Mouse (Mus musculus) adrenal gland, adult 10 weeks (tissue): ENCODE data around the gene Pcgf1. TPM values are rescaled to one million over a fixed set of nuclear protein-coding genes. Genes with fewer than 3 reads are reported as not detected.

Source experiments
- polyA plus RNA-seq: library from polyadenylated mRNA; stranded (reverse); fragments of 350-450 nt; fragmentation: Illumina TruSeq; extraction: RNeasy Lipid Tissue Mini Kit (QIAGEN cat#74804); gene quantifications from one replicate; pipeline ENCODE4 v1.2.3, GENCODE M21; 2014; ENCODE audit warnings: low read depth, low replicate concordance

The Pcgf1 gene
- polyA plus RNA-seq, result 9.9 TPM

GRCm38 (mm10) chr6:83077630-83078323 lies at the start of gene Pcgf1:
Pcgf1 (plus strand) TSS chr6:83077869.

GRCm38 (mm10) chr6:83033249-83034185 lies 44.2 kb upstream of the Pcgf1 start, which contains the start of the genes Dok1 and Loxl3:
Dok1 (minus strand) TSS chr6:83033471.
Loxl3 (plus strand) TSS chr6:83034173.

GRCm38 (mm10) chr6:83054074-83054851 lies 23.4 kb upstream of the Pcgf1 start, which contains the start of gene Aup1:
Aup1 (plus strand) TSS chr6:83054521.

GRCm38 (mm10) chr6:83054871-83055431 lies 22.7 kb upstream of the Pcgf1 start, which contains the start of gene Htra2:
Htra2 (minus strand) TSS chr6:83055273.

GRCm38 (mm10) chr6:83057790-83058189 lies 19.9 kb upstream of the Pcgf1 start, which contains the start of gene Dqx1:
Dqx1 (plus strand) TSS chr6:83057844.

GRCm38 (mm10) chr6:83070247-83070310 lies 7.6 kb upstream of the Pcgf1 start, which contains the start of gene Tlx2:
Tlx2 (minus strand) TSS chr6:83070293.

GRCm38 (mm10) chr6:83086121-83087035 lies 8.7 kb downstream of the Pcgf1 start, which contains the start of gene Lbx2:
Lbx2 (plus strand) TSS chr6:83086367.

GRCm38 (mm10) chr6:83101316-83101687 lies 23.6 kb downstream of the Pcgf1 start, which contains the start of the genes Ccdc142 and Gm42688:
Ccdc142 (plus strand) TSS chr6:83101601.
Gm42688 (plus strand) TSS chr6:83101617.

GRCm38 (mm10) chr6:83108762-83109668 lies 31.3 kb downstream of the Pcgf1 start, which contains the start of gene Mrpl53:
Mrpl53 (plus strand) TSS chr6:83109040.

GRCm38 (mm10) chr6:83115011-83115671 lies 37.5 kb downstream of the Pcgf1 start, which contains the start of gene Mogs:
Mogs (plus strand) TSS chr6:83115496.

GRCm38 (mm10) chr6:83120930-83121862 lies 43.5 kb downstream of the Pcgf1 start, which contains the start of gene Wbp1:
Wbp1 (minus strand) TSS chr6:83121559.

GRCm38 (mm10) chr6:83125331-83125730 lies 47.7 kb downstream of the Pcgf1 start, which contains the start of gene Ino80b:
Ino80b (minus strand) TSS chr6:83125431.

Other genes with a start within 250 kb of the Pcgf1 start
- gene Sema4f, start 138.1 kb upstream of the Pcgf1 start, polyA plus RNA-seq, result not detected
- not detected for gene M1ap, start 131.0 kb upstream of the Pcgf1 start, polyA plus RNA-seq
- gene Dok1, start 44.4 kb upstream of the Pcgf1 start, polyA plus RNA-seq, result not detected
- gene Loxl3, start 43.7 kb upstream of the Pcgf1 start, polyA plus RNA-seq, result 1.3 TPM
- gene Aup1, start 23.3 kb upstream of the Pcgf1 start, polyA plus RNA-seq, result 9.0 TPM
- gene Htra2, start 22.6 kb upstream of the Pcgf1 start, polyA plus RNA-seq, result 3.9 TPM
- gene Dqx1, start 20.0 kb upstream of the Pcgf1 start, polyA plus RNA-seq, result 0.17 TPM
- gene Tlx2, start 7.6 kb upstream of the Pcgf1 start, polyA plus RNA-seq, result not detected
- gene Lbx2, start 8.5 kb downstream of the Pcgf1 start, polyA plus RNA-seq, result not detected
- not detected for gene Ccdc142, start 23.7 kb downstream of the Pcgf1 start, polyA plus RNA-seq
- gene Gm42688, start 23.7 kb downstream of the Pcgf1 start, polyA plus RNA-seq, result 1.6 TPM
- gene Mrpl53, start 31.2 kb downstream of the Pcgf1 start, polyA plus RNA-seq, result 40.2 TPM
- gene Mogs, start 37.6 kb downstream of the Pcgf1 start, polyA plus RNA-seq, result 3.9 TPM
- 5.9 TPM for gene Wbp1, start 43.7 kb downstream of the Pcgf1 start, polyA plus RNA-seq
- not detected for gene Ino80b, start 47.6 kb downstream of the Pcgf1 start, polyA plus RNA-seq
- 0.58 TPM for gene Rtkn, start 57.6 kb downstream of the Pcgf1 start, polyA plus RNA-seq
- gene Wdr54, start 78.5 kb downstream of the Pcgf1 start, polyA plus RNA-seq, result 0.41 TPM
- gene 1700003E16Rik, start 78.5 kb downstream of the Pcgf1 start, polyA plus RNA-seq, result not detected
- 14.2 TPM for gene Dctn1, start 88.1 kb downstream of the Pcgf1 start, polyA plus RNA-seq
- not detected for gene Slc4a5, start 142.0 kb downstream of the Pcgf1 start, polyA plus RNA-seq
- 8.0 TPM for gene Mthfd2, start 248.0 kb downstream of the Pcgf1 start, polyA plus RNA-seq
- gene Mob1a, start 248.1 kb downstream of the Pcgf1 start, polyA plus RNA-seq, result 205 TPM